Mouse (Mus musculus) forebrain, postnatal 0 days (tissue): Measurements from ENCODE around the gene Gm20431. TPM values are rescaled to one million over a fixed set of nuclear protein-coding genes. Genes with fewer than 3 reads are reported as not detected.
A peak's percentile ranks its signal among the peaks of the same experiment; 100 is the strongest.
"Not testable (repeated sequence)": the region's sequence is repeated elsewhere in the genome, so short reads cannot be mapped to it uniquely, and the experiment has no call there.

ENCODE experiments used
- ATAC-seq: fragments of 200-750 bp; cut with Nextera tagmentation; 2 replicates; pipeline ENCODE4 v1.8.0; 2017; ENCODE audit warnings: mild to moderate bottlenecking, moderate library complexity
- DNase-seq: peaks from one replicate; pipeline ENCODE4 v3.0.0-alpha.2; 2015
- H3K27ac ChIP-seq: fragments of 300-500 bp; sonication (generic); 2 replicates; pipeline ENCODE4 v1.5.1; 2014; ENCODE audit warnings: low read depth, mild to moderate bottlenecking, antibody characterized with exemption, low read length, moderate library complexity, mixed read lengths
- H3K27me3 ChIP-seq: fragments of 300-500 bp; sonication (generic); 2 replicates; pipeline ENCODE4 v1.6.1; 2014; ENCODE audit warnings: mild to moderate bottlenecking, low read length, mixed read lengths; ENCODE audit not compliant: insufficient read depth
- H3K36me3 ChIP-seq: fragments of 300-500 bp; sonication (generic); 2 replicates; pipeline ENCODE4 v1.6.1; 2014; ENCODE audit warnings: mild to moderate bottlenecking, moderate library complexity; ENCODE audit not compliant: insufficient read depth
- H3K4me1 ChIP-seq: fragments of 300-500 bp; sonication (generic); 2 replicates; pipeline ENCODE4 v1.6.1; 2014; ENCODE audit warnings: antibody characterized with exemption; ENCODE audit not compliant: insufficient read depth
- H3K4me2 ChIP-seq: fragments of 300-500 bp; sonication (generic); 2 replicates; pipeline ENCODE4 v1.6.1; 2014; ENCODE audit warnings: low read depth, mild to moderate bottlenecking, moderate library complexity
- H3K4me3 ChIP-seq: fragments of 300-500 bp; sonication (generic); 2 replicates; pipeline ENCODE4 v1.5.1; 2014; ENCODE audit warnings: low read depth, low read length, mixed read lengths
- H3K9ac ChIP-seq: fragments of 300-500 bp; sonication (generic); 2 replicates; pipeline ENCODE4 v1.6.1; 2014; ENCODE audit warnings: mild to moderate bottlenecking
- H3K9me3 ChIP-seq: fragments of 300-500 bp; sonication (generic); 2 replicates; pipeline ENCODE4 v1.6.1; 2016; ENCODE audit warnings: low read length
- CTCF ChIP-seq: sonication (generic); IDR thresholded peaks from 2 replicates; pipeline ENCODE4 v1.5.1; 2016; ENCODE audit warnings: antibody characterized with exemption, control low read depth, low read depth
- WGBS: fragments of 180-500 bp; shearing (Covaris S2); extraction: QIAGEN DNeasy Blood & Tissue Kit; methylation state at CpG from one replicate; pipeline ENCODE4 v1.1.7; 2014; 5-methylcytosine and 5-hydroxymethylcytosine counted together
- polyA plus RNA-seq: library from polyadenylated mRNA; unstranded; fragments of >200 nt; fragmentation: Nextera tagmentation; extraction: Ambion mirVana; gene quantifications from 2 replicates; pipeline ENCODE4 v1.2.1, GENCODE M21; 2015
- total RNA-seq: library from RNA; depleted of rRNA; stranded (reverse); fragments of >200 nt; gene quantifications from 2 replicates; pipeline ENCODE4 v1.2.3, GENCODE M21; 2014

Gene Gm20431
- total and polyA plus RNA-seq, 2 experiments from 2014 or later, result 9.7 TPM; not detected in 1

DNA sequence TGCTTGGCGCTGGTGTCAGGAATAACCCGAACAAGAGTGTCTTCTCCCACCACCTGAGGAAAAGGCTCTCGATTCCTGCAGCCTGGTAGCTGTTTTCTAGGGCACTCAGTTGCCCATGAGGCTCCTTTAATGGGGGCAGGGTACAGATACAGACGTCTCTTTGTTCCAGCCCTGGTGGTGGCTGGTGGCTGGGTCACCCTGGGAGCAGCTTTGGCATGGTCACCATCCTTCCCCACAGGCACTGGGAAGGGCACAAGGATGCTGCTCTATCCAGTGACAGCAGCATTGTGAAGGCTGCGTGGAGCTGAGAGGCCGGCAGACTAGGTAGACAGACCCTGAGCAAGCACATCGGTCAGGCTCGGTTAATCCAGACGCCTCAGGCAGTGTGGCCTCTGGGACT is 9.7 kb downstream of the Gm20431 start:
- DNase-seq (no peak), ATAC-seq (peak; percentile 55)
- 85% methylated on average over 9 of the region's 9 CpGs for WGBS
- Histone ChIP-seq H3K27me3 (no peaks in the 10 kb centered on the region), H3K4me1 (no peaks in the 10 kb centered on the region), H3K27ac (no peak overlapping the region), H3K4me3 (no peak overlapping the region), H3K36me3 (peaks cover 18% of the 10 kb centered on the region), H3K4me2 (no peak overlapping the region), H3K9ac (no peak overlapping the region), H3K9me3 (no peaks in the 10 kb centered on the region)
- no peak for TF ChIP-seq CTCF

GRCm38 (mm10) chr2:167649290-167650032 is 11.8 kb downstream of the Gm20431 start:
- WGBS, result 90% methylated on average over 12 of the region's 12 CpGs
- Histone ChIP-seq H3K27me3 (no peaks in the 10 kb centered on the region), H3K4me2 (no peak overlapping the region), H3K4me3 (no peak overlapping the region), H3K4me1 (no peaks in the 10 kb centered on the region), H3K9me3 (no peaks in the 10 kb centered on the region), H3K36me3 (peaks cover 18% of the 10 kb centered on the region), H3K9ac (no peak overlapping the region), H3K27ac (no peak overlapping the region)
- TF ChIP-seq CTCF, result no peak
- DNase-seq, result no peak
- no peak for ATAC-seq

DNA sequence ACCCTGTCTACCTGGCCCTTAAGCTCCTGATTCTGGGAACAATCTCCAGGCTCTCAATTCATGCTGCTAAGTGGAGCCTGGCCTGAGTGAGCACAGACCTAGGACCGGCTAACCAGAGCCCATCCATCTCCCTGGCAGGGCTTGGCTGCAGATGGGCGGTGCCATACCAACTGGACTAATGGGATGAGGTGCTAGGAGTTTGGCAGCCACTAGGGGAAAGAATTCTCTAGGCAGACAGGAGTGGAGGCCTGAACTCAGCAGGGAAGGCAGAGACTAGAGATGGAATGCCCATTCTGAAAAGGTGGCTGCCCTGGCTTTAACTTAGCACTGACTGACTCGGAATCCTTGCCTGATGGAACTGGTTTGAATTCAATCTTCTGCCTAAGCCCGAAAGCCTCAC is 14.9 kb downstream of the Gm20431 start:
- ATAC-seq (no peak), DNase-seq (no peak)
- Histone ChIP-seq H3K27me3 (no peaks in the 10 kb centered on the region), H3K4me3 (no peak overlapping the region), H3K9ac (no peak overlapping the region), H3K4me1 (no peaks in the 10 kb centered on the region), H3K4me2 (no peak overlapping the region), H3K36me3 (peaks cover 13% of the 10 kb centered on the region), H3K27ac (no peak overlapping the region), H3K9me3 (no peaks in the 10 kb centered on the region)
- peak; percentile 22; the same call in 1 of the 2 replicates for TF ChIP-seq CTCF
- WGBS, result 84% methylated on average over 4 of the region's 4 CpGs

DNA sequence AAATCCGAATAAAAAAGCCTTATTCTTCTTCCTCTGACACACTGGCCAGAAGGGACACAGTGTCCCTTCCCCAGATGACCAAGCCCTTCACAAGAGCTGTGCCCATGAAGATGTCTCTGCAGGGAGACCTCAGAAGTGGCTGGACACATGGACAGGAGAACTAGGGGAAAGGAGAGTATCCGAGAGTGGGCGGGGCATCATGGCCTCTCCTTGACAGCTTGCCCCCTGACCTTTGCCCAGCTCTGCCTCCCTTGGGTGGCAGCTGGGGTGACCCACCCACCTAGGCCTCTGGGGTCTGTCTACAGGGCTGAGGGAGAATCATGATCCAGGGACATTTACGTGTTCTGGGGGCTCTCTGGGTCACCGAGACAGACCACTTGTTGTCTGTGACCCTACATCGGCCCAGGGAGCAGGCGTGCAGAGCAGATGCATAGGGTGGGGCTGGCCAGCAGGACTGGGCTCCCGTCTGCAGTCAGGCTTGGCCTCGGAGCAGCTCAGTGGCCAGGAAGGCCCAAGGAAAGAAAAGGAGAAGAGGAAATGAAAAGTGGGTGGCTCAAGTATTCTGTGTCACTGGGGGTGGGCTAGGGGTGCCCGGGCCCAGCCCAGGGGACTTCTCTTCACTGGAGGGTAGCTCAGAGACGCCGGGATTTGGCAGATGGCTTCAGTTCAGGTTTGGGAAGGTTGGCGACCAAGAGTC is 17.8 kb downstream of the Gm20431 start:
- 89% methylated on average over 11 of the region's 13 CpGs for WGBS
- ATAC-seq, DNase-seq, H3K4me1 ChIP-seq, H3K27ac ChIP-seq, H3K4me2 ChIP-seq, H3K27me3 ChIP-seq, H3K9me3 ChIP-seq, H3K9ac ChIP-seq, H3K4me3 ChIP-seq, H3K36me3 ChIP-seq: not testable (repeated sequence)

GRCm38 (mm10) chr2:167642164-167642563 is 19.1 kb downstream of the Gm20431 start:
- no peak for ATAC-seq
- WGBS, result 92% methylated on average over 6 of the region's 6 CpGs

DNA sequence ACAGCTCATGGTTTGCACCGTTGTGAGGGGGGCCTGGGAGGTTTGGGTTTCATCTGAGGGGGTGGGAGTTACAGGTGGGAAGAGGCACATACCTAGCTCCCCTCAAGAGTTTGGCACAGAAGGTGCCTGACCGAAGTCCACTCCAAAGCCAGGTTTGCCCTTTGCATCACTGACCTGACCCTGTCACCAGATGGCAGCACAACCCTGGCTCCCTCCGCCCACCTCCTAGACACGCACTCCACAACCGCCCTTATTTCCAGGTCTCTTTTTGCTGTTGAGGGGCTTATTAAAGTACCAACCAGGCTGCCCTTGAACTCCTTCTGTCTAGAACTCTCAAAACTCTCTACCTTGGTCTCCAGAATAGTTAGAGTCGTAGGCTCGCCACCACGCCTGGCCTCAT is 20.0 kb downstream of the Gm20431 start:
- Histone ChIP-seq H3K27ac (no peak overlapping the region), H3K4me2 (no peak overlapping the region), H3K27me3 (no peaks in the 10 kb centered on the region), H3K36me3 (peaks cover 5% of the 10 kb centered on the region; the same call in 1 of the 2 replicates), H3K4me1 (no peaks in the 10 kb centered on the region), H3K4me3 (no peak overlapping the region), H3K9ac (no peak overlapping the region), H3K9me3 (no peaks in the 10 kb centered on the region)
- ATAC-seq (no peak), DNase-seq (no peak)
- WGBS, result 54% methylated on average over 8 of the region's 8 CpGs
- TF ChIP-seq CTCF, result peak; percentile 50

More at GRCm38 (mm10) chr2:167642164-167642563, 19.1 kb downstream of the Gm20431 start:
- no peak for DNase-seq
- Histone ChIP-seq H3K4me1 (no peaks in the 10 kb centered on the region), H3K4me2 (no peak overlapping the region), H3K4me3 (no peak overlapping the region), H3K9ac (no peak overlapping the region), H3K36me3 (peaks cover 5% of the 10 kb centered on the region; the same call in 1 of the 2 replicates), H3K9me3 (no peaks in the 10 kb centered on the region), H3K27me3 (no peaks in the 10 kb centered on the region), H3K27ac (no peak overlapping the region)
- no peak for TF ChIP-seq CTCF

- ATAC-seq (no peak), DNase-seq (no peak)
- Histone ChIP-seq H3K4me1 (no peaks in the 10 kb centered on the region), H3K9ac (no peak overlapping the region), H3K4me3 (no peak overlapping the region), H3K27me3 (no peaks in the 10 kb centered on the region), H3K36me3 (peaks cover 5% of the 10 kb centered on the region; the same call in 1 of the 2 replicates), H3K4me2 (no peak overlapping the region), H3K27ac (no peak overlapping the region), H3K9me3 (no peaks in the 10 kb centered on the region)
- peak; percentile 67 for TF ChIP-seq CTCF
- WGBS, result 86% methylated on average over 3 of the region's 3 CpGs
Measured at GRCm38 (mm10) chr2:167640279-167640678, 21.0 kb downstream of the Gm20431 start.
